Mouse (Mus musculus) E14TG2a.4 (cell line): Measurements from ENCODE around the gene Sept3.

Experiments
- CTCF ChIP-seq: conservative IDR thresholded peaks from 2 replicates; pipeline ENCODE4 v1.5.1; 2014; ENCODE audit warnings: low read length
- NANOG ChIP-seq: IDR thresholded peaks from 2 replicates; pipeline ENCODE4 v1.6.1; 2014; ENCODE audit warnings: borderline replicate concordance, low read length, mixed read lengths

DNA sequence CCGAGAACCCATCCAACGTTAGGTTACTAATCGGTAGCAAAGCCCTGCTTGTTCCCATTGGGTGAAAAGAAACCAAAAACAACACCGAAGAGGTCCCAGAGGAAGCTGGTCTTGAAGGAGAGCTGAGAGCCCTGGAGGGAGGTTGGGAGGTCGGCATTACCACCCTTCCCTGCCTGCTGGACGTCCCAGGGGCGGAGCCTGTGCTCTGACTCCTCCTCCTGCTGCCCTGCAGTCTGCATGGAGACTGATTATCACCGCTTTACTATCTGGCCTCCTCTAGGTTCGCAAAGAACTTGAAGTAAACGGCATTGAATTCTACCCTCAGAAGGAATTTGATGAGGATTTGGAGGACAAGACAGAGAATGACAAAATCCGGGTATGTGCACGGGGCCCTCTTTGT lies 11.5 kb downstream of the Sept3 start:
- TF ChIP-seq CTCF (no peak), NANOG (no peak)
